Mouse (Mus musculus): Measurements from ENCODE around the gene Fbxo24. TPM values are rescaled to one million over a fixed set of nuclear protein-coding genes. Genes with fewer than 3 reads are reported as not detected.
A peak's percentile ranks its signal among the peaks of the same experiment; 100 is the strongest.

Gene Fbxo24
- 0.14 and 0.20 TPM in 2 replicates for polyA plus RNA-seq (2014; fragmentation: Nextera tagmentation; extraction: Ambion mirVana)

DNA sequence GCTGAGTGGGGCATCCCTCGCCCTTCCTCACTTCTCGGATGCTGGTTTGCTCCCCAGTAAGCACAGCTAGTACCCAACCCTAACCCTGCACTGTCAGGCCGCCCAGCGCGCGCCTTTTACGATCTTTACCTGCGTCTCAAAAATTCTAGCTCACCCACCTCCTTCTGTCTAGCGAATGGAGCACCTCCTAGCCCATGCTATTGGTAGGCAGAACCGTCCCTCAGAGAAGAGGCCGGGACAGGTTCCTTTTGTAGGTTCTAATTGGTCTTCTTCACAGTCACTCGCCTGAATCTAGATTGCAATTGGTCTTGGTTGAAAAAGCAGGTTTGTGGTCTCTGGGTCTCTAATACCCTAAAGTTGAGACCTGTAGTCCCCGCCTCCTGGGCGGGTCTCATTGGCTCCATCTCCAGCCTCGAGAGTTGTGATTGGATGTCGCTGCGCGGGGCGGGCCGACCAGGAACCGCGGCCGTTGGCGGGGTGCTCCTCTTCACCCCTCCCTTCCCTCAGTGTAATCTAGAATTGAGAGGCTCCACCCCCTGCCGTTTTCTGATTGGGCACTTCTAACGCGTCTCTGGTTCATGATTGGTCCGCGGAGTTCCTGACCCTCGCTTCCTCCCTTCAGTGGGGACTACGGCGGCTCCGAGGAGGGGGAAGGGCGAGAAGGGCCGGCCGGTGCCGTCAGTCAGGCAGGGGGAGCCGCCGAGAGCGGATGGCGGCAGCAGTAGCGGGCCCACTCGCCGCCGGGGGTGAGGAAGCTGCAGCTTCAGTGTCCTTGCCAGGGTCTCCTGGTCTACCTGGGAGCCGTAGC, at the start of gene Fbxo24, which contains the start of the genes Lrch4 and Gm20605:
Gene Fbxo24, minus strand, starts transcription at position 505 of the 808 bp plus-strand sequence.
Gene Lrch4, plus strand, starts transcription at position 624 of the 808 bp plus-strand sequence.
Gene Gm20605, plus strand, starts transcription at position 678 of the 808 bp plus-strand sequence.
- Histone ChIP-seq H3K27ac (ENCODE audit: low read length) (peak within 1 kb of the TSS; percentile 97), H3K4me3 (ENCODE audit: low read depth, low read length) (peak within 1 kb of the TSS; percentile 91)
- peak; percentile 97 for ATAC-seq (ENCODE audit: insufficient number of reproducible peaks, insufficient read depth, low FRiP score, low read depth)

DNA sequence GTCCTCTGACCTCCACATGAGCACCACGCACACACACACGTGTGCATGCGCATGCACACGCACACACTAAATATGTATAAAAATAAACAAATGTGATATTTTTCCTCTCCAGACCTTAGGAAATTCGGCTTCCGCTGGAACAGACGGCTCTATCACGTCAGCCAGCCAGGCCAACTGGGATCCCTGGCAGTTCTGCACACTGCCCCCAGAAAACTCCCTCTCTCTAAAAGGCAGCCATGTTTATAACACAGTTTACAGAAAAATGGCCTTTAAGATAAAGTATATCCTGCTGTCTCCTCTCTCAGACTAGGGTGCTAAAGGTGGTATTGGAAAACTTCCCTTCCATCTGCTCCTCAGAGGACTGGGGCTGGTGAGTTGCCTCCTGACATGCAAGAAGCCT, 49.1 kb upstream of the Fbxo24 start:
- Histone ChIP-seq H3K36me3 (ENCODE audit: control insufficient read depth, insufficient read depth, low read length) (no peaks in the 10 kb centered on the region), H3K4me1 (ENCODE audit: control insufficient read depth, insufficient read depth, low read length) (peaks cover 5% of the 10 kb centered on the region; the same call in 1 of the 2 replicates), H3K27me3 (ENCODE audit: control insufficient read depth, insufficient read depth, low read length) (no peaks in the 10 kb centered on the region), H3K4me3 (ENCODE audit: low read depth, low read length) (no peak overlapping the region), H3K27ac (ENCODE audit: low read length) (no peak overlapping the region), H3K9me3 (ENCODE audit: control insufficient read depth, low read depth, low read length) (no peaks in the 10 kb centered on the region), H3K4me2 (replicated peaks; ENCODE audit: low read depth, low read length) (no peak overlapping the region), H3K9ac (replicated peaks; ENCODE audit: low read depth, low read length) (no peak overlapping the region)
- 92% methylated on average over 8 of the region's 8 CpGs for WGBS
- ATAC-seq (ENCODE audit: insufficient number of reproducible peaks, insufficient read depth, low FRiP score, low read depth), result no peak

More for the DNA sequence above, at the start of gene Fbxo24, which contains the start of the genes Lrch4 and Gm20605:
- peak within 1 kb of the TSS; percentile 82 for H3K9ac ChIP-seq (replicated peaks; ENCODE audit: low read depth, low read length)
- H3K27me3 ChIP-seq (ENCODE audit: control insufficient read depth, insufficient read depth, low read length), result no peaks in the 10 kb centered on the region
- peak within 1 kb of the TSS; percentile 61 for H3K4me2 ChIP-seq (replicated peaks; ENCODE audit: low read depth, low read length)
- peaks cover 10% of the 10 kb centered on the region for H3K36me3 ChIP-seq (ENCODE audit: control insufficient read depth, insufficient read depth, low read length)
- peaks cover 27% of the 10 kb centered on the region for H3K4me1 ChIP-seq (ENCODE audit: control insufficient read depth, insufficient read depth, low read length)
- H3K9me3 ChIP-seq (ENCODE audit: control insufficient read depth, low read depth, low read length), result no peaks in the 10 kb centered on the region
- under 1% methylated on average over 45 of the region's 46 CpGs for WGBS

DNA sequence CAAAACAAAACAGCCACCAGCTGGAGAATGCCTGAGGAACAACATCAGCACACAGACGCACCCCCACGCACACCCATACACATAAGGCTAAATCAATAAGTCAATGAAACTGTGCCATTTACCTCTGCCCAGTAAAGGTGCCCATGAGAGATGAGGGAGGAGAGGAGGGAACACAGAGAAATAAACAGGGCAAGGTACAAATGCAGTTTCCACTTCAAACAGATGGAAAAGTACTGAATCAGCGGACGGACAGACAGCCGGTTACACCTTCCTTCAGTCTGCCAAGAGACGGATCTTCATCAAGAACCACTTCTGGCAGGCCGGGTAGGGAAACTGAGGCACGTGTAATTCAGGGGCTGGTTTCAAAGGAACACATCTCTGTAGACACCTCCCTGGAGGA, 46.0 kb upstream of the Fbxo24 start:
- no peak overlapping the region for H3K4me3 ChIP-seq (ENCODE audit: low read depth, low read length)
- ATAC-seq (ENCODE audit: insufficient number of reproducible peaks, insufficient read depth, low FRiP score, low read depth), result no peak
- H3K36me3 ChIP-seq (ENCODE audit: control insufficient read depth, insufficient read depth, low read length), result no peaks in the 10 kb centered on the region
- no peaks in the 10 kb centered on the region for H3K27me3 ChIP-seq (ENCODE audit: control insufficient read depth, insufficient read depth, low read length)
- no peak overlapping the region for H3K27ac ChIP-seq (ENCODE audit: low read length)
- H3K9ac ChIP-seq (replicated peaks; ENCODE audit: low read depth, low read length), result no peak overlapping the region
- no peaks in the 10 kb centered on the region for H3K9me3 ChIP-seq (ENCODE audit: control insufficient read depth, low read depth, low read length)
- H3K4me1 ChIP-seq (ENCODE audit: control insufficient read depth, insufficient read depth, low read length), result peaks cover 29% of the 10 kb centered on the region
- 92% methylated on average over 8 of the region's 8 CpGs for WGBS
- H3K4me2 ChIP-seq (replicated peaks; ENCODE audit: low read depth, low read length), result no peak overlapping the region

DNA sequence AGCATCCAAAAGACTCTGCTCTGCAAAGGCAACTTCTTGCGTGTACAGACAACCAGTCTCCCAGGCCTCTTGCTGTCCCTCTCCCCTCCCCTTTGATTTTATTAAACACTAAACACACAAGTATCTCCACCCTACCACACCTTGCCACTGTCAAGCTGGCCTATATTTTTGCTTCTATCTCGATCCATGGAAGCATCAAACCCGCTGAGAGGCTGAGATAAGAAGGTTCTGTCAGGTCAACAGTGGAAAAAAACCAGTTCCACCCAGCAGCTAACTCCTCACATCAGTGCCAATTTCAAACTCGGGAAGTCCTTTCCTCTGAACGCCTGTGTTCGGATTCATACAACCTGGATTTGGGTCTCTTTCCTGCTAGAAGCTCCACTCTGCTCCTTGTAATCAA, 44.2 kb upstream of the Fbxo24 start:
- WGBS, result 74% methylated on average over 6 of the region's 6 CpGs
- H3K9ac ChIP-seq (replicated peaks; ENCODE audit: low read depth, low read length), result no peak overlapping the region
- peaks cover 29% of the 10 kb centered on the region for H3K4me1 ChIP-seq (ENCODE audit: control insufficient read depth, insufficient read depth, low read length)
- H3K27me3 ChIP-seq (ENCODE audit: control insufficient read depth, insufficient read depth, low read length), result no peaks in the 10 kb centered on the region
- no peak overlapping the region; the same call in 1 of the 2 replicates for H3K27ac ChIP-seq (ENCODE audit: low read length)
- no peak overlapping the region for H3K4me2 ChIP-seq (replicated peaks; ENCODE audit: low read depth, low read length)
- H3K4me3 ChIP-seq (ENCODE audit: low read depth, low read length), result no peak overlapping the region
- no peak for ATAC-seq (ENCODE audit: insufficient number of reproducible peaks, insufficient read depth, low FRiP score, low read depth)
- H3K9me3 ChIP-seq (ENCODE audit: control insufficient read depth, low read depth, low read length), result no peaks in the 10 kb centered on the region
- no peaks in the 10 kb centered on the region for H3K36me3 ChIP-seq (ENCODE audit: control insufficient read depth, insufficient read depth, low read length)

DNA sequence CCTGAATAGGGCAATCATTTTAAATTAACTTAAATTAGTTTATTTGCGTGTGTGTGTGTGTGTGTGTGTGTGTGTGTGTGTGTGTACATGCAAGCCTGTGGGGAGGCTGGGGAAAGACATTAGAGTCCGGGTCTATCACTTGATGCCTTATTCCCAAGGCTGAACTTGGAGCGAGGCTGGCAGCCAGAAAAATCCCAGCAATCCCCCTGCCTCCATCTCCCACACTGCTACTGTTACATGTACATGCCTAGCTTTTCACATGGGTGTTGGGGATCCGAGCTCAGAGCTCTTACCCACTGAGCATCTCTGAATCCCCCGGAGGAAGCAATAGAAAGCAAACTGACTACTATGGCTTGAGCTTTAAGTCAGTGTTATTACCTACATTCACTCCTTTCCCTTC, 43.6 kb upstream of the Fbxo24 start:
- Histone ChIP-seq H3K4me2 (replicated peaks; ENCODE audit: low read depth, low read length) (no peak overlapping the region; the same call in 1 of the 2 replicates), H3K36me3 (ENCODE audit: control insufficient read depth, insufficient read depth, low read length) (no peaks in the 10 kb centered on the region), H3K9me3 (ENCODE audit: control insufficient read depth, low read depth, low read length) (no peaks in the 10 kb centered on the region), H3K4me1 (ENCODE audit: control insufficient read depth, insufficient read depth, low read length) (peaks cover 29% of the 10 kb centered on the region), H3K4me3 (ENCODE audit: low read depth, low read length) (no peak overlapping the region), H3K9ac (replicated peaks; ENCODE audit: low read depth, low read length) (no peak overlapping the region), H3K27ac (ENCODE audit: low read length) (peak overlapping the region; percentile 80; the same call in 1 of the 2 replicates), H3K27me3 (ENCODE audit: control insufficient read depth, insufficient read depth, low read length) (no peaks in the 10 kb centered on the region)
- 80% methylated on average over 5 of the region's 5 CpGs for WGBS
- ATAC-seq (ENCODE audit: insufficient number of reproducible peaks, insufficient read depth, low FRiP score, low read depth), result no peak

DNA sequence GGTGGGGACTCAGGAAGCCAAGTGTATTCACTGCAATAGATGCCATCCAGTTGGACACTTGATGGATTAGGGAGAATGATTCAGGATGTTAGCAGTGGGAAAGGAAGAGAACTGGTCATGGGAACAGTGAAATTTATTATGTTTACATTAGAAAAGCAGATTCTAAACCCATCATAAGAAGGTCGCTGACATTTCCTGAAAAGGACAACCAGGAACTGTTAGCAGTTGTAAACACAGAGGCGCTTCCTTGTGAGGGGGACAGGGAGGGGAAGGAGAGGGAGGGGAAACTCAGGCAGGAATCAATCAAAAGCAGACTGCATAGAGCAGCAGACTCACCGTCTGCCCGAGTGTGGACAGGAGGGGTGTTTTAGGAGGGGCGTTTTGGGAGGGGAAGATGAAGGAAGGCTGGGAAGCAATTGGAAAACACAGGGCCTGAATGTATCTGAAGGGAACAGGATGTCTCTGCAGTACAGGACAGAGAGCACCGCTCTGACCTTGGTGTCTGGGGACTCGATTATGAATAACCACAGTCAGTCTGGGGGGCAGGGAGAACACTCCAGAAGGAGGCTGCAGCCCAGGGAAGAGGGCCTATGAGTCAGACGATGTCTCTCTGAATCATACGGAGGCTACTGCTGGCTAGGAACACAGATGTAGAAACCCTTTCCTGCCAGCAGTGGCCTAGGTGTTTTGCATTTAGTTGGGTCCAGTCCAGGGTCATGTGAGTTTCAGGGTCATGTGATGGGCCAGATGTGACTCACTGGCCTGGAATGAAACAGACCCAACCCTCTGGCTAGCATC, 42.8 kb upstream of the Fbxo24 start:
- peak overlapping the region; percentile 80 for H3K27ac ChIP-seq (ENCODE audit: low read length)
- H3K4me1 ChIP-seq (ENCODE audit: control insufficient read depth, insufficient read depth, low read length), result peaks cover 29% of the 10 kb centered on the region
- no peaks in the 10 kb centered on the region for H3K27me3 ChIP-seq (ENCODE audit: control insufficient read depth, insufficient read depth, low read length)
- no peak overlapping the region for H3K4me3 ChIP-seq (ENCODE audit: low read depth, low read length)
- WGBS, result 6% methylated on average over 9 of the region's 9 CpGs
- no peak overlapping the region; the same call in 1 of the 2 replicates for H3K4me2 ChIP-seq (replicated peaks; ENCODE audit: low read depth, low read length)
- no peaks in the 10 kb centered on the region for H3K9me3 ChIP-seq (ENCODE audit: control insufficient read depth, low read depth, low read length)
- no peak overlapping the region for H3K9ac ChIP-seq (replicated peaks; ENCODE audit: low read depth, low read length)
- ATAC-seq (ENCODE audit: insufficient number of reproducible peaks, insufficient read depth, low FRiP score, low read depth), result peak; percentile 69; the same call in 1 of the 2 replicates
- peaks cover 5% of the 10 kb centered on the region; the same call in 1 of the 2 replicates for H3K36me3 ChIP-seq (ENCODE audit: control insufficient read depth, insufficient read depth, low read length)

DNA sequence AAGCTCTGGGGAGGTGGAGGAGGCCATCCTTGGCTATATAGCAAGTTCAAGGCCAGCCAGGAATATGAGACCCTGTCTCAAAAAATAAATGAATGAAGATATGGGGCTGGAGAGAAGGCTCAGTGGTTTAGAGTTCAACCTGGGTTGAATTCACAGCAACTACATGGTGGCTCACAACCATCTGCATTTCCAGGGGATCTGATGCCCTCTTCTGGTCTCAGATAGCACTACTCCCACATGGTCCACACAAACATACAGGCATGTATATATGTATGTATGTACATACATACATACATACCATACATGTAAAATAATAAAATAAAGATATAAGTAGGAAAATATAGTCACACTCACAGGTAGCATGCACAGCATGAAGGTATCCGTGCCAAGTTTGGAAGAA, 41.4 kb upstream of the Fbxo24 start:
- no peaks in the 10 kb centered on the region for H3K9me3 ChIP-seq (ENCODE audit: control insufficient read depth, low read depth, low read length)
- H3K27ac ChIP-seq (ENCODE audit: low read length), result no peak overlapping the region; the same call in 1 of the 2 replicates
- H3K9ac ChIP-seq (replicated peaks; ENCODE audit: low read depth, low read length), result no peak overlapping the region

DNA sequence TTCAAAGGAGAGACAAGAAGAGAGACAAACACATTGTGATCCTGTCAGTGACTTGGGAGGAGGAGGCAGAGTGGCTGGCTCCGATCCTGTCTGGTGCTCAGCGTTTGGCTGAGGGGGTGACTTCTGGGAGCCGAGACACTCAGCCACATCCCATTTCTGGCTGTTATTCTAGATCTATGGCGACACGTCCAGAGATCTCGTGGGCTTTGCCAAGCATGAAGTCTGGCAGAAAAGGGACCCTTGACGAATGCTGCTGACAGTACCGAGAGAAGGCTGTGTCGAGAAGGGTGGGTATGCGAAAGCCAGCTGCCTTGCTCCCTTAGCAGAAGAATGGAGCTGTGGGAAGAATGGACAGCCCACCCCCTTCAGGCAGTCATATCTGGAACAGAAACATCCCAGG, 40.2 kb upstream of the Fbxo24 start:
- WGBS, result 66% methylated on average over 10 of the region's 10 CpGs
- Histone ChIP-seq H3K36me3 (ENCODE audit: control insufficient read depth, insufficient read depth, low read length) (peaks cover 11% of the 10 kb centered on the region; the same call in 1 of the 2 replicates), H3K4me1 (ENCODE audit: control insufficient read depth, insufficient read depth, low read length) (peaks cover 29% of the 10 kb centered on the region), H3K27ac (ENCODE audit: low read length) (no peak overlapping the region), H3K9ac (replicated peaks; ENCODE audit: low read depth, low read length) (no peak overlapping the region), H3K4me2 (replicated peaks; ENCODE audit: low read depth, low read length) (0 out of 2 replicates have a peak overlapping the region, but pooled peaks have one; percentile 8), H3K4me3 (ENCODE audit: low read depth, low read length) (no peak overlapping the region), H3K9me3 (ENCODE audit: control insufficient read depth, low read depth, low read length) (no peaks in the 10 kb centered on the region), H3K27me3 (ENCODE audit: control insufficient read depth, insufficient read depth, low read length) (no peaks in the 10 kb centered on the region)
- ATAC-seq (ENCODE audit: insufficient number of reproducible peaks, insufficient read depth, low FRiP score, low read depth), result no peak

More for the DNA sequence above, 41.4 kb upstream of the Fbxo24 start:
- no peak overlapping the region for H3K4me2 ChIP-seq (replicated peaks; ENCODE audit: low read depth, low read length)
- no peaks in the 10 kb centered on the region for H3K27me3 ChIP-seq (ENCODE audit: control insufficient read depth, insufficient read depth, low read length)
- peaks cover 29% of the 10 kb centered on the region for H3K4me1 ChIP-seq (ENCODE audit: control insufficient read depth, insufficient read depth, low read length)
- peaks cover 9% of the 10 kb centered on the region; the same call in 1 of the 2 replicates for H3K36me3 ChIP-seq (ENCODE audit: control insufficient read depth, insufficient read depth, low read length)
- ATAC-seq (ENCODE audit: insufficient number of reproducible peaks, insufficient read depth, low FRiP score, low read depth), result no peak
- WGBS, result 95% methylated on average over 1 of the region's 1 CpGs
- H3K4me3 ChIP-seq (ENCODE audit: low read depth, low read length), result no peak overlapping the region
